In the genomic region with DNA sequence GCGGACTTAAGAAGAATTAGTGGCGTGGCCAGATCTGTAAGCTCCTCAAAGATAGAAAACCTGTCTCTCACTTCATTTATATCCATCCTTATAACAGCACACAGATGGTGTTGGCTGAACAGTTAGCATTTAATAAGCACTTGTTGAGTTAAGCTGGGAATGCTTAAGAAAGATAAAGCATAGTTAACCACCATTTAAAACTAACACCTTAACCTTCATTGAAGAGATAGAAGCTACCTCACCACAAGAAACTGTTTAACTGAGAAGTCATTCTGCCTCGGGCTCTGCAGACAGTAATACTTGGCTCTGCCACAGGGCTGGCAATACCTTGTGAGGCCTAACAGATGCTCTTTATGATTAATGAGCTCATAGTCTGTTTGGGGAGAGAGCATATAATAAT, we compare ENCODE assay signal across 16 mouse cellular contexts.
DNase-seq lines count a peak whose midpoint lies in the region; ATAC-seq and TF ChIP-seq lines count a peak whose summit lies in the region.
"Had no signal": no experiment of that assay in that cellular context is flagged by ENCODE, and none has a peak within 500 bp of the region (broad histone marks: within the 10 kb centered on the region; RNA-seq: fewer than 3 reads in every experiment).

No protein-coding gene starts in this region.

- H3K4me2 ChIP-seq in forebrain, embryonic 15.5 days (replicated peaks), result no peak overlapping the region
- H3K4me2 ChIP-seq in forebrain, embryonic 11.5 days (ENCODE audit: low read depth, low read length, severe bottlenecking), result no peak overlapping the region
- H3K4me2 ChIP-seq in hindbrain, embryonic 16.5 days (ENCODE audit: low read length), result no peak overlapping the region
- H3K4me2 ChIP-seq: heart, embryonic 13.5 days; limb, embryonic 13.5 days; liver, embryonic 15.5 days; midbrain, embryonic 12.5 days had no signal

- H3K27ac ChIP-seq in forebrain, embryonic 15.5 days (replicated peaks), result peak overlapping the region; percentile 52; the same call in 1 of the 2 replicates
- H3K27ac ChIP-seq in forebrain, embryonic 11.5 days (ENCODE audit: low read depth, low read length), result no peak overlapping the region
- H3K27ac ChIP-seq in MEL (ENCODE audit: control insufficient read depth, low read depth, low read length), result no peak overlapping the region
- H3K27ac ChIP-seq in hindbrain, embryonic 16.5 days (ENCODE audit: low read depth, low read length), result no peak overlapping the region
- H3K27ac ChIP-seq: heart, embryonic 13.5 days; limb, embryonic 13.5 days; liver, embryonic 15.5 days; midbrain, embryonic 12.5 days had no signal

- H3K9me3 ChIP-seq in forebrain, embryonic 15.5 days, result no peaks in the 10 kb centered on the region
- no peaks in the 10 kb centered on the region for H3K9me3 ChIP-seq in forebrain, embryonic 11.5 days (ENCODE audit: control insufficient read depth, low read length)
- no peaks in the 10 kb centered on the region for H3K9me3 ChIP-seq in MEL (replicated peaks; ENCODE audit: insufficient read depth, low read length)
- no peaks in the 10 kb centered on the region for H3K9me3 ChIP-seq in hindbrain, embryonic 16.5 days (ENCODE audit: control insufficient read depth, low read length)
- H3K9me3 ChIP-seq: heart, embryonic 13.5 days; limb, embryonic 13.5 days; liver, embryonic 15.5 days; midbrain, embryonic 12.5 days had no signal

- no peaks in the 10 kb centered on the region for H3K36me3 ChIP-seq in forebrain, embryonic 15.5 days
- no peaks in the 10 kb centered on the region for H3K36me3 ChIP-seq in forebrain, embryonic 11.5 days (ENCODE audit: control insufficient read depth, insufficient read depth, low read length)
- H3K36me3 ChIP-seq in MEL (ENCODE audit: control insufficient read depth in 1 of 2, insufficient read depth in 2 of 2, low read length in 2 of 2), result peaks cover 6 to 10% of the 10 kb centered on the region in 2 experiments
- no peaks in the 10 kb centered on the region for H3K36me3 ChIP-seq in hindbrain, embryonic 16.5 days (ENCODE audit: control insufficient read depth, insufficient read depth, low read length)
- H3K36me3 ChIP-seq: limb, embryonic 13.5 days; liver, embryonic 15.5 days; midbrain, embryonic 12.5 days had no signal

- peaks cover under 1% of the 10 kb centered on the region; the same call in 1 of the 2 replicates for H3K79me2 ChIP-seq in MEL (ENCODE audit: control insufficient read depth, insufficient read depth, low read length, poor library complexity)

- peaks cover 21% of the 10 kb centered on the region for H3K4me1 ChIP-seq in forebrain, embryonic 15.5 days
- no peaks in the 10 kb centered on the region for H3K4me1 ChIP-seq in forebrain, embryonic 11.5 days (replicated peaks; ENCODE audit: control insufficient read depth, insufficient read depth, low read length)
- H3K4me1 ChIP-seq in MEL (ENCODE audit: control insufficient read depth in 1 of 2, insufficient read depth in 2 of 2, low read length in 2 of 2), result peaks cover 0 to 2% of the 10 kb centered on the region in 2 experiments; a peak in 2 of 4 replicates
- H3K4me1 ChIP-seq in hindbrain, embryonic 16.5 days (ENCODE audit: control insufficient read depth, insufficient read depth, low read depth, low read length), result peaks cover 2% of the 10 kb centered on the region
- H3K4me1 ChIP-seq: heart, embryonic 13.5 days; liver, embryonic 15.5 days; midbrain, embryonic 12.5 days had no signal

- no peaks in the 10 kb centered on the region for H3K27me3 ChIP-seq in forebrain, embryonic 15.5 days
- H3K27me3 ChIP-seq in forebrain, embryonic 11.5 days (ENCODE audit: control insufficient read depth, insufficient read depth, low read length), result no peaks in the 10 kb centered on the region
- no peaks in the 10 kb centered on the region for H3K27me3 ChIP-seq in MEL (ENCODE audit: control insufficient read depth in 1 of 2, insufficient read depth in 2 of 2, low read length in 2 of 2)
- H3K27me3 ChIP-seq in hindbrain, embryonic 16.5 days (replicated peaks; ENCODE audit: control insufficient read depth, insufficient read depth, low read length), result no peaks in the 10 kb centered on the region
- H3K27me3 ChIP-seq: heart, embryonic 13.5 days; limb, embryonic 13.5 days; liver, embryonic 15.5 days; midbrain, embryonic 12.5 days had no signal

- no peak for TF ChIP-seq POLR2A in MEL (IDR thresholded peaks at IDR 0.05; ENCODE audit: control insufficient read depth in 1 of 2, insufficient read depth in 1 of 2, low read depth in 1 of 2, low read length in 2 of 2, poor library complexity in 1 of 2)

- H3K9ac ChIP-seq in forebrain, embryonic 15.5 days (replicated peaks), result no peak overlapping the region
- no peak overlapping the region for H3K9ac ChIP-seq in forebrain, embryonic 11.5 days (ENCODE audit: low read length)
- H3K9ac ChIP-seq in MEL (ENCODE audit: control insufficient read depth, low read depth, low read length, poor library complexity, severe bottlenecking), result no peak overlapping the region
- no peak overlapping the region for H3K9ac ChIP-seq in hindbrain, embryonic 16.5 days (ENCODE audit: low read depth, low read length)
- H3K9ac ChIP-seq: heart, embryonic 13.5 days; limb, embryonic 13.5 days; liver, embryonic 15.5 days; midbrain, embryonic 12.5 days had no signal

- peak in 1 of 2 experiments; percentile 66; a peak in 1 of 4 replicates for TF ChIP-seq EP300 in MEL (IDR thresholded peaks at IDR 0.05; ENCODE audit: low read depth in 1 of 2, low read length in 2 of 2)

- DNase-seq in forebrain, embryonic 11.5 days (ENCODE audit: low spot score), result no peak
- peak; percentile 45 for DNase-seq in MEL (ENCODE audit: low read depth, low spot score)
- DNase-seq in cerebellum, adult 9-10 months, result peak; percentile 46
- DNase-seq in thymus, postnatal 14 days, result no peak
- no peak for DNase-seq in yolk sac, embryonic 10.5 days (ENCODE audit: low spot score)
- DNase-seq: embryo, embryonic 11 days; kidney, adult 18-20 months; kidney, postnatal 4 days; layer of hippocampus, postnatal 36 days; lung, postnatal 14 days had no signal

- no peak for TF ChIP-seq CTCF in MEL (IDR thresholded peaks at IDR 0.05 in 2 of 3, conservative IDR thresholded peaks at IDR 0.05 in 1 of 3; ENCODE audit: control insufficient read depth in 1 of 3, insufficient read depth in 1 of 3, low read depth in 2 of 3, low read length in 3 of 3, poor library complexity in 1 of 3, severe bottlenecking in 1 of 3)

- H3K4me3 ChIP-seq in forebrain, embryonic 15.5 days, result no peak overlapping the region
- no peak overlapping the region for H3K4me3 ChIP-seq in forebrain, embryonic 11.5 days (ENCODE audit: low read depth, low read length)
- H3K4me3 ChIP-seq in MEL (ENCODE audit: control insufficient read depth in 1 of 2, insufficient read depth in 1 of 2, low read depth in 2 of 2, low read length in 2 of 2), result no peak overlapping the region
- H3K4me3 ChIP-seq in hindbrain, embryonic 16.5 days (ENCODE audit: low read length), result no peak overlapping the region
- H3K4me3 ChIP-seq: heart, embryonic 13.5 days; limb, embryonic 13.5 days; liver, embryonic 15.5 days; midbrain, embryonic 12.5 days had no signal

- peak; percentile 76 for ATAC-seq in forebrain, embryonic 15.5 days (replicated peaks)
- no peak for ATAC-seq in forebrain, embryonic 11.5 days (replicated peaks; ENCODE audit: low FRiP score)
- peak; percentile 71; the same call in 1 of the 2 replicates for ATAC-seq in hindbrain, embryonic 16.5 days

- 34% methylated on average over 3 of the region's 3 CpGs for WGBS in forebrain, embryonic 15.5 days
- 57% methylated on average over 3 of the region's 3 CpGs for WGBS in forebrain, embryonic 11.5 days
- 69% methylated on average over 3 of the region's 3 CpGs for WGBS in hindbrain, embryonic 16.5 days

- no peak for TF ChIP-seq RAD21 in MEL (IDR thresholded peaks at IDR 0.05; ENCODE audit: low read depth, low read length)

TF ChIP-seq in MEL, 35 proteins besides CTCF, POLR2A, EP300 and RAD21:
- TF ChIP-seq TAL1 (IDR thresholded peaks at IDR 0.05; ENCODE audit: low read length) (peak; percentile 11; the same call in 1 of the 2 replicates), MYC (IDR thresholded peaks at IDR 0.05; ENCODE audit: low read depth, low read length) (no peak), MYB (IDR thresholded peaks at IDR 0.05; ENCODE audit: low read depth, low read length) (no peak), ELF1 (IDR thresholded peaks at IDR 0.05; ENCODE audit: low read depth, low read length) (no peak), NRF1 (IDR thresholded peaks at IDR 0.05; ENCODE audit: insufficient read depth, low read depth, low read length, poor library complexity, severe bottlenecking) (no peak), ZMIZ1 (IDR thresholded peaks at IDR 0.05; ENCODE audit: low read depth, low read length) (no peak), TCF12 (IDR thresholded peaks at IDR 0.05; ENCODE audit: low read depth, low read length) (0 out of 2 replicates have a peak, but pooled peaks have one; percentile 12), USF2 (IDR thresholded peaks at IDR 0.05; ENCODE audit: borderline replicate concordance in 1 of 2, insufficient read depth in 1 of 2, low read depth in 1 of 2, low read length in 2 of 2) (no peak), MAZ (IDR thresholded peaks at IDR 0.05; ENCODE audit: low read depth, low read length) (no peak)

Comparison
In these comparisons a context has a peak if more than half of its experiments do, and no peak if none do; other contexts are left out.
1. DNase-seq: peak in MEL (single experiment) and cerebellum, adult 9-10 months (single experiment); none in forebrain, embryonic 11.5 days (single experiment), thymus, postnatal 14 days (single experiment) and yolk sac, embryonic 10.5 days (single experiment).